Mouse (Mus musculus): ENCODE measurements around the gene Tmf1.

Tmf1 gene

GRCm38 (mm10) chr6:97112177-97112576 lies 66.7 kb downstream of the Tmf1 start:
- DNase-seq (ENCODE audit: low spot score in 2 of 2) = no peak

DNA sequence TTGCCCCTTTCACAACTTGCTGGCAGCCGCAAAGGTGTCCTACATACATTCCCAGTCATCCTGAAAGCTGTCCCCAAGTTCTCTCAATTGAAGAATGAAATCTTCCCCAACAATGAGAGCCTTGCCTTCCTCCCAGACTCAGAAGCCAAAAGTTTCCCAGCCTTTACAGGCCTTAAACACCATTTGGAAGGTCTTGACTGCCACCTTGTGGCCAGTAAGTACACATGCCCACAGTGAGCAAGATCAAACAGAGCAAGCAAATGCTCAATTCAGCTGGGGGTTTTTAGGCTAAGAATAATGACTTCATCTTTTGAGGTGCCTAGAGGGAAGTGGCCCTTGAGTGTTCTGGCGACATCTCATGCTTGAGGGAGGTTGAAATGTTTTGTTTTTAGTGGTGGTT lies 72.1 kb downstream of the Tmf1 start:
- DNase-seq (ENCODE audit: low spot score in 2 of 2) = no peak

DNA sequence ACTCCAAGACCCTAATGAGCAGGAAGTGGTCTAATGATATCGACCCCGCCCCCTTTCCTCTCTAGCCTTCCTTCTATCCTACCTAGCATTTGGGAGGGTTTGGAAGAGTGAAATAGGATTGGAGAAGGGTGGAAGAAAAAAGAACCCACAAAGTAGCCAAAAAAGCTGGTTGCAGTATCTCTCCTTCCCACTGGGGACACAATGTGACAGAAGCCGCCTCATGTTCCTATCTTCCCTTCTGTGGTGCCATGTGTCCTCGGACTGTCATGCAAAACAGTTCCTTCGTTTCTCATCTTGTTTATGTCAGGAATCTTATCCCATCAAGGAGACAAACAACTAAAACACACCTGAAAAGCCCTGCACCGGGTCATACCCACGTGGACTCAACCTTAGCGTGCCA lies 72.8 kb downstream of the Tmf1 start:
- no peak for DNase-seq (ENCODE audit: low spot score in 2 of 2)

DNA sequence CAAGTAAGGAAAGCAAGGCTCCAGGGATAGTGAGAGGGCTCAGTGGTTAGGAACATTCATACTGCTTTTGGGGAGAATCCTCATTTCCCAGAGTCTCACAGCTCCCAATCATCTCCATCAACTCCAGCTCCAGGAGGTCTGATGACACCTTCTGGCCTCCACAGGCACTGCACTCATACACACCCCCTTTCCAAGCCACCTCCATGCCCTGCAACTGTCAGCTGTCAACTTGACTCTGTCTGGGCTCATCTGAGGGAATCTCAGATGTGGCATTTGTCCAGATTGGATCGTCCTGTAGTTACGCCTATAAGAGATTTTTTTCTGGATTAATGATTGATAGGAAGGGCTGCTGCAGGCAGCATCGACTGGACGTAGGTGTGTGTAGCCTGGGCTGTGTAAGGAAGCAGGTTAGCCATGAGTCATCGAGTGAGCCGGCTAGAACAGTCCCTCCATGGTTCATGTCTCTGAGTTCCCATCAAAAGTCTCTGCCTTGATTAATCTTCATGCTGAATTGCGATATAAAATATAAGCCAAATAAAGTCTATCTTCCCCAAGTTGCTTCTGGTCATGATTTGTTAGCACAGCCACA lies 74.6 kb downstream of the Tmf1 start:
- no peak for DNase-seq (ENCODE audit: low spot score in 2 of 2)
